Mouse (Mus musculus): Measurements from ENCODE around the gene Primpol.

GRCm38 (mm10) chr8:46551615-46552440, 65.2 kb downstream of the Primpol start, which contains the start of gene Cenpu:
- TF ChIP-seq CTCF (IDR thresholded peaks at IDR 0.05 in 2 of 3, conservative IDR thresholded peaks at IDR 0.05 in 1 of 3; ENCODE audit: control insufficient read depth in 1 of 3, insufficient read depth in 1 of 3, low read depth in 2 of 3, low read length in 3 of 3, poor library complexity in 1 of 3, severe bottlenecking in 1 of 3) = 0 out of 6 replicates have a peak, but pooled peaks of 1 of the 3 experiments have one; percentile 0
- TF ChIP-seq ZNF384 (IDR thresholded peaks at IDR 0.05; ENCODE audit: low read depth, low read length) = no peak
